Mouse (Mus musculus) liver, embryonic 14.5 days (tissue): Measurements from ENCODE around the gene Otud7b.

ENCODE experiments used
- CTCF ChIP-seq: IDR thresholded peaks from 2 replicates; pipeline ENCODE4 v1.5.1; 2016; ENCODE audit warnings: antibody characterized with exemption, low read depth, control low read depth
- EP300 ChIP-seq: IDR thresholded peaks from 2 replicates; pipeline ENCODE4 v1.6.1; 2016; ENCODE audit warnings: antibody characterized with exemption, low read depth

- no peak for TF ChIP-seq CTCF
- TF ChIP-seq EP300, result no peak
These were observed 77.4 kb downstream of the Otud7b start for GRCm38 (mm10) chr3:96181510-96182381.
